Mouse (Mus musculus): Measurements from ENCODE around the gene Ttc22. TPM values are rescaled to one million over a fixed set of nuclear protein-coding genes. Genes with fewer than 3 reads are reported as not detected.

The Ttc22 gene
- total RNA-seq, 2 experiments from 2014 or later, result 0.09 to 0.18 TPM

DNA sequence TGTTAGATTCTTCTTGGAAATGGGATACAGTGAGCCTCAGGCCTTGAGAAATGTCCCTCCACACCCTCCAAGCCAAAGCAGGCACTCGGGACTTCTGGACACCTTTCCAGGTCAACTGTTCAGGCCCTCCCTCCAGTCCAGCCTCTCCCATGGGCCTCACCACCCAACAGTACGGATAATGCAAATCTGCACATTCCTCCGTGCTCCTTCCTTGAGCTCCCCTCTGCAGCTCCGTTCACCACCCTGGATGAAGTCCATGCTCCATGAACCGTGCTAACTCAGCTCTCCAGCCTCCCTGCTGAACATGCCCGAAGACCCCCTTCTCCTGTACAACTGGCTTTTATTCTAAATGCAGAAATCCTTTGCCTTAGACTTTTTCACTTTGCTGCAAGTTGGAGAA lies 42.5 kb downstream of the Ttc22 start:
- no peak for DNase-seq

DNA sequence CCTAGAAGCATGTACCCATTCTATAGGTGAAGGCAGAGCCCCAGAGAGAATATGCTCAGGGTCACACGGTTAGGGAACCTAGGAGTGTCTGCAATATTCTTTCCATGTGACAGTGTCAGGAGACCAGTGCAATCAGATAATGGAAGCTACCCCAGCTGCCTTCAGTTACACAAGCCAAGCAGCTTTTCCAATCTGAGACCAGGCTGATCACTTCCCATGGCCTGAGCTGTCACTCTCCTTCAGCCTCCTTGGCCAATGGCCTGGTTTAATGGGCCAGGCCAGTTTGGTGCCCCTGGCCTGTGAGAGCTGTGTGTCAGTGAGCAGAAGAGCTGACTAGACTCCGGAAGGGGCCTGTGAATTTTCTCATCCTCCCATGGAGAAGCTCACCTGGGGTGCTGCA lies 43.0 kb downstream of the Ttc22 start:
- DNase-seq, result no peak

DNA sequence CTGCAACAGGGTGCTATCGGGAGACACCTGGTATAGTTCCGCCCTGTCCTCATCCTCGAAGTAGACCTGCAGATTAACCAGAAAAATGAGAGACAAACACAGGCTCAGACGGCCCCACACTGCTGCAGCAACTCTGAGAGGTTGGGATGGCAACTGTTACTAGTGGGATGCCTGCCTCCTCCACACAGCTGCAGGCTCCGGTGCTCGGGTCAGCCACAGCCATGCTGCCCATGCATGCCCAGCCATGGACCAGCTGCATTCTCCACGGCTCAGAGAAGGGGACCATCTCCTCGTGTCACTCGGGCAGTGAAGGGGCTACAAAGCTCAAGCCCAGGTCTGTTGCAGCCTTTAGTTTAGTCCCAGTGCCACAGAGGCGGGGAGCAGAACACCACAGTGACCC lies 43.4 kb downstream of the Ttc22 start:
- DNase-seq, result no peak

DNA sequence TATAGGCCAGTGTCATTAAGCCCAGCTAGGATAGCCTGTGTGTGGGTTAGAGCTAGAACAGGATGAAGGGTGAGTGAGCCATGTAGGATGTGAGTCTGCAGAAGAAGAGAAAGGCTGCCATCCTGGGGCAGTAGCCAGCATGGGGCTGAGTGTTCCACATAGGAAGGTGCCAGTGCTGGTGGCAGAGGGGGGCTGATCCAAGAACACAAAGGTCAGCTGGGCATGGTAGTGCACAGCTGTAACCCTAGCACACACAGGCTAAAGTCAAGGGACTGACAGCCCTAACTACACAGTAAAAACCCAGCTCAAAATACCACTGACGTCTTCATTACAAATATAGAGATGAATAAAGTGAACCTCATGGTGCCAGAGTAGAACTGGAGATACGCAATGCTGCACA lies 44.3 kb downstream of the Ttc22 start:
- DNase-seq, result no peak

DNA sequence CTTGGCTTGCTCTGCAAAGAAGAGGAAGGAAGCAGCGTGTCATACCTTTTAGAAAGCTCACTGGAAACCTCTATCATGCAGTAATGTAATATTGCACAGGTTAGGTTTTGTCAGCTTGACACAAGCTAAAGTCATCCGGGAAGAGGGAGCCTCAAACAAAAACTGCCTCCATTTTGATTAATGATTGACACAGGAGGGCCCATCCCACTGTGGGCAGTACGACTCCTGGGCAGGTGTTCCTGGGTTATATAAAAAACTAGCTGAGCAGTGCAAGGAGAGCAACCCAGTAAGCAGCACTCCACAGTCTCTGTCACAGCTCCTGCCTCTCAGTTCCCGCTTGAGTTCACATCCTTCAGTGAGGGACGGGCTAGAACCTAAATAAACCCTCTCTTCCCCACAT lies 54.5 kb downstream of the Ttc22 start:
- DNase-seq, result no peak

DNA sequence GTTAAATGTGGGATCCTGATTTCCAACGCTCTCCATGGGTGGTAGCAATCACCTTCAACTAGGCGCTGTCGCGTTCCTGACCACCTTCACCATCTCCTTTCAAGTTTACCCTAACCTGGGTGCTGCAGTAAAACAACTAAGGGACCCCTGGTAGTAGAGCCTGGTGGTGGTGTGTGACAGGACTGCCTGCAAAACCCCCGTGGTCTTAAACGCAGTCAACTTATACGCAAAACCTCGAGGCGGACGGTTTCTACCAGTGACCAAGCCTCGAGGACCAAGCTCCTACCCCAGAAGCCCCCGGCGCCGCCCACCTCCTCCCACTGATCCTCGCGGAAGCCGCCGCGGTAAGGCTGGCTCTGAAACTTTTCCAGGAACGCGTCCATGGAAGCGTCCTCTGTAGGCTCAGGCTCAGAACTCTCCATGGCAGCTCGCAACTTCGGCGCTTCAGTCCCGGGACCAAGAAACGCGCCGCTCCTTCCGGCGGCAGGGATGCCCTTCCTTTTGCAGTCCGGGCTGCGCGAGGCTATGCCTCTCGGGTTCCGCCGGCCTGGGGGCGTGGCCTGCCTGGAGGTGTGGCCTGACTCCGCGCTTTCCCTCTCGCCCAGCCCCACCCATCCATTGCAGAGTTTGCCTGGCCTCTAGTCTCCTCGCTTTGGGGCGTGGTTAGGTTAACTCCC lies 56.3 kb downstream of the Ttc22 start, which contains the start of gene Ttc4:
Ttc4 (minus strand) TSS at position 503 of the 677 bp plus-strand sequence.
- peak; percentile 95 for DNase-seq

DNA sequence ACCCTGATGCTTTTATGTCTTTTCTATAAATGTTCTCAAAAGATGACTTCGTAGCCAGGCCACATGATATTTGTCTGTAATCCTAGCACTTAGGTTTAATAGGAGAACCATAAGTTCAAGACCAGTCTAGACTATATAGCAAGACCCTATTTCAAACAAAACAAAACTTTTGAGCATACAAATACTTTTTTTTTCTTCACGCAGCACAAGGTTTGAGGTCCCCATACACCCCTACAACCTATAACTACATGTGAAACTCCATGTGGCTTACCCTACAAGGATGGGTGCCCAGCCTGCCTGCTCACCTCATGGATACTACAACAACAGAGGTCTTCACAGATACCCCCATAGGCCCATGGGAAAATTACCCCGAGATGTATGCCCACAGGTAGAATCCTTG lies 56.9 kb downstream of the Ttc22 start:
- no peak for DNase-seq

DNA sequence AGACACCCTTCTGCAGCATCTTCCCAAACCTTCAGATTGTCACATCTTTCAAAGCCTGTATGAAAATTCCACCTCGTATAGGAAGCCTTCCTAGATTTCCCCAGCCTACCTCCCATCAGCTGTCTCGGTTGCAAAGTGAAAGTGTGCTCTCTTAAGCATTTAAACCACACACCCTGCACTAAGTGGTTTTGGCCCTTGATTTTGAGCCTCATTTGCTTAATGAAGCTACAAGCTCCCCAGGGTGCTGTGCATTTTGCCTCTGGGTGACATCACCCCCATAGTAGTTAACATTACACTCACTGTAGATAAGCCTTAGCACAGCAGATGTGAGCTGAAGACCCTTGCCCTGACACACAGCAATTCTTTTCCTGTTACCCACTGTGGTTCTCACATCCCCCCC lies 58.7 kb downstream of the Ttc22 start:
- DNase-seq, result no peak

DNA sequence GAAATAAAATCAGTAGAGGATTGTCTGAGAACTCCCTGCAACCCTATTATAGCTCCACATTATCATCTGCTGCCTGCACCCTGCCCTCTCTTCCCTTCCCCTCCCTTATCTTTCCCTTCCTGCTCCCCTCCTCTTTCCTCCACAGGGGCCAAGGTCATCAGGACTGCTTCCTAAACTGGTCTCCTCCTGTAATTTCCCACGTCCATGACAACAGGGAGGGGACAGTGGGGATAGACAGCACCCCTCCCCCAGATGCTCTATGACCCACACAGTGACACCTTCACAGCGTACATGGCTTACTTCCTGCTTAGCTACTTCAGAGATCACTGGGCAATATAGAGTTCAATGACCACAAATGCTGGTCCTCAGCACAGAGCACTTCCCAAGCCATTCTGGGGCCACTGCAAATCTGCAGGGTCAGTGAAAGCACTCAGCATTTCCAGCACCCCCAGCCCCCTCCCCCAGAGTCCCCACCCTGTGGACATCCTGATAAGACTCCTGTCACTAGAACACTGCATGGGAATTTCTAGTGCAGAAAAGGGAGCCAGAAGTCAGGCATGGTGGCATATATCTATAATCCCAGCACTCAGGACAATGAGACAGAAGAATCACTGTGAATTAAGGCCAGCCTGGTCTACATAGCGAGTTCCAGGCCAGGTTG lies 66.5 kb downstream of the Ttc22 start:
- no peak for DNase-seq

Other genes with a start within 250 kb of the Ttc22 start
- gene Pcsk9, start 158.1 kb upstream of the Ttc22 start, total RNA-seq (2021), result 1 to 10 TPM in 1 of 2 experiments, under 1 TPM in 1; 0.94 to 1.1 TPM
- not detected for gene Bsnd, start 130.1 kb upstream of the Ttc22 start, total RNA-seq (2021)
- gene Dhcr24, start 61.4 kb upstream of the Ttc22 start, total RNA-seq (2021), result 10 to 100 TPM; 54.2 to 88.2 TPM
- gene Lexm, start 5.2 kb upstream of the Ttc22 start, total RNA-seq (2021), result not detected
- gene Pars2, start 28.6 kb downstream of the Ttc22 start, total RNA-seq (2021), result 1 to 10 TPM; 6.0 to 8.7 TPM
- 10 to 100 TPM; 23.1 to 27.2 TPM for gene Ttc4, start 56.5 kb downstream of the Ttc22 start, total RNA-seq (2021)
- 1 to 10 TPM in 1 of 2 experiments, under 1 TPM in 1; 0.48 to 1.1 TPM for gene Mroh7, start 108.5 kb downstream of the Ttc22 start, total RNA-seq (2021)
- under 1 TPM; 0.27 to 0.30 TPM for gene Fam151a, start 111.5 kb downstream of the Ttc22 start, total RNA-seq (2021)
- 10 to 100 TPM; 35.1 to 37.9 TPM for gene Acot11, start 182.6 kb downstream of the Ttc22 start, total RNA-seq (2021)